Mouse (Mus musculus): Measurements from ENCODE around the gene Mrpl11. TPM values are rescaled to one million over a fixed set of nuclear protein-coding genes. Genes with fewer than 3 reads are reported as not detected.
"Not testable (repeated sequence)": the region's sequence is repeated elsewhere in the genome, so short reads cannot be mapped to it uniquely, and the experiment has no call there.

Gene Mrpl11
- polyA plus RNA-seq, 1 experiment from 2014 or later = 97.3 TPM

DNA sequence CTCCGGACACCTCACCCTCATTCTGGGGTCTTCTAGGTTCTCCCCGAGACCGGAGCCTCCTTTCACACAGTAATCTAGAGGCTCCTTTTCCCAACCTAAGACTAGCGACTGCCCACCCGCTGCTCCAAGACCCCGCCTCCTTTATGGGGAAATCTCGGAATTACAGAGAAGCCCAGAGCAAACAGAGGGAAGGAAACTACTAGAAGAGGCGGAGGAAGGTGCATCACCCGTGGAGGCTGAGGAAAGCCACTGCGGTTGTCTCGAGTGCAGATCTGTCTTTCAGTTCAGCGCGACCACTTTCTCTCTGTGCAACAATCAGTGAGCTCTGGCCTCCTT lies 18.7 kb upstream of the Mrpl11 start:
- H3K4me3 ChIP-seq (replicated peaks) = peak overlapping the region; percentile 79
- peak; percentile 68 for ATAC-seq (ENCODE audit: low FRiP score)
- 0 out of 2 replicates have a peak, but pooled peaks cover 3% of the 10 kb centered on the region for H3K27me3 ChIP-seq (replicated peaks)
- 6% methylated on average over 13 of the region's 13 CpGs for WGBS
- H3K36me3 ChIP-seq = no peaks in the 10 kb centered on the region
- H3K4me2 ChIP-seq = peak overlapping the region; percentile 82
- peak overlapping the region; percentile 85 for H3K27ac ChIP-seq (replicated peaks)
- H3K9me3 ChIP-seq (replicated peaks) = no peaks in the 10 kb centered on the region
- H3K9ac ChIP-seq (replicated peaks) = peak overlapping the region; percentile 89
- peaks cover 20% of the 10 kb centered on the region for H3K4me1 ChIP-seq

DNA sequence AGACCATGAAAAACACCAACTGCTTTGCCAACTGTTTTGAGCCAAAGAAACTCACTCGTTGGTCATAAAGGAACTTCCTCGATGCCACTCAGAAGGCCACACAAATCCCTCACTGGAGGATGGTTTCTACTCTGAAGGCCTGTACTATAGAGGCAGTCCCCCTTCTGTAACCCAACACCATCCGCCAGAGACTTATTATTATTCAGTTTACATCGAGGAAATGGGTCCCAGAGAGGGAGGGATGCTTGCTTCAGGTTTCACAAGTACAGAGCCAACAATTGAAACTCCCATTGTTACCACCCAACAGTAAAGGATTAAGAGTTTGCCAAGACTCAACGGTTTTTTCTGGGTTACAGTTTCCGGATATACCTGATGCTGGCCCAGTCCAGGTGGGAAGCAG lies 16.4 kb upstream of the Mrpl11 start:
- 34% methylated on average over 6 of the region's 6 CpGs for WGBS
- H3K4me3 ChIP-seq (replicated peaks) = no peak overlapping the region
- no peak overlapping the region for H3K27ac ChIP-seq (replicated peaks)
- ATAC-seq (ENCODE audit: low FRiP score) = no peak
- H3K4me1 ChIP-seq = peaks cover 20% of the 10 kb centered on the region
- H3K9me3 ChIP-seq (replicated peaks) = no peaks in the 10 kb centered on the region
- H3K27me3 ChIP-seq (replicated peaks) = 0 out of 2 replicates have a peak, but pooled peaks cover 3% of the 10 kb centered on the region
- no peak overlapping the region for H3K9ac ChIP-seq (replicated peaks)
- no peak overlapping the region for H3K4me2 ChIP-seq
- no peaks in the 10 kb centered on the region for H3K36me3 ChIP-seq

DNA sequence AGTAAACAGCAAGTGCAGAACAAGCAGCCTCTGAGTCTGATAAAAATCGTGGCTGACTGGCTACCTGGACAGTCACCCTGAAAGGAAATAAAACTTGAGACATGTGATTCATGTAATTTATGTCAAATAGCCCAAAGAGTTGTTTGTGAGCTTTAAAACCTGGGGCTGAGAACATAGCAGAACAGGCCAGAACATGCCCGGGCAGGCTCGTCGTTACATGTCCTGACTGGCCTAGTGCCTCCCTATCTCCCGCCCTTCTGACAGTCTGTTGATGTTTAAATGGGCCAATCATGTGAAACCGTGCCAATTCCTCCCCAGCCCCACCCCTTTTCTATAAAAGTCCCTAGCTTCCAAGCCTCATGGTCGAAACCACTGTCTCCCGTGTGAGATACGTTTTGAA lies 13.3 kb upstream of the Mrpl11 start:
- not testable (repeated sequence) for H3K4me3 ChIP-seq (replicated peaks); H3K27ac ChIP-seq (replicated peaks); H3K4me1 ChIP-seq; H3K9me3 ChIP-seq (replicated peaks); H3K9ac ChIP-seq (replicated peaks); H3K4me2 ChIP-seq; H3K27me3 ChIP-seq (replicated peaks); ATAC-seq (ENCODE audit: low FRiP score); H3K36me3 ChIP-seq
- WGBS = 82% methylated on average over 9 of the region's 9 CpGs

DNA sequence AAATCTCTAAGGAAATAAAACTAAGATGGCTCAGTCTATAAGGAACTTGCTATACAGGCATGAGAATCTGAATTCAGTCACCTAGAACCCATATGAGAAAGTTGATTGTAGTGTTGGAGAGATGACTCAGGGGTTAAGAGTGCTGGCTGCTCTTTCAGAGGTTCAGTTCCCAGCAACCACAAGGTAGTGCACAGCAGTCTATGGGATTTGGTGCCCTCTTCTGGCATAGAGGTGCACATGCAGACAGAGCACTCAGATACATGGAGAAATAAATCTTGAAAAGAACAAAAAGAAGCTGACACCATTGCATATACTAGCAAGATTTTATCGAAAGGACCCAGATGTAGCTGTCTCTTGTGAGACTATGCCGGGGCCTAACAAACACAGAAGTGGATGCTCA lies 6.3 kb downstream of the Mrpl11 start:
- H3K9me3 ChIP-seq (replicated peaks) = no peaks in the 10 kb centered on the region
- 90% methylated on average over 2 of the region's 2 CpGs for WGBS
- peaks cover 32% of the 10 kb centered on the region for H3K36me3 ChIP-seq
- ATAC-seq (ENCODE audit: low FRiP score) = no peak
- H3K9ac ChIP-seq (replicated peaks) = no peak overlapping the region
- H3K4me1 ChIP-seq = peaks cover 3% of the 10 kb centered on the region
- H3K4me2 ChIP-seq = no peak overlapping the region
- no peak overlapping the region for H3K4me3 ChIP-seq (replicated peaks)
- no peaks in the 10 kb centered on the region for H3K27me3 ChIP-seq (replicated peaks)
- H3K27ac ChIP-seq (replicated peaks) = no peak overlapping the region

DNA sequence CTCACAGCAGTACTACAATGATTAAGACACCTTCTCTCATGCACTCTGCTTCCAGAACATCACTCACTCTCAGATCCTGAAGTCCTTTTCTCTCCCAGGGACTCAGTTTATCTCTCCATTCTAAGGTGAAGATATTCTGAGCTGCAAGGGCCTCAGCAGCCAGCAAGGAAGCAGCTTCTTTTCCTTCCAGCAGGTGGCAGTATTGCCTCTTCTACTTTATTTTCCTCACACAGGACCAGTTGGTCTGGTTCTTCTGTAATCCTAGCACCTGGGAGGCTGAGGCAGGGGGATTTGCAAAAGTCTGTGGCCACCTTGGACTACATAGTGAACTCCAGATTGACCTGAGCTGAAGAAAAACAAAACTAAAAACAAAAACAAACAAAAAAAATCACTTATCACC lies 19.8 kb downstream of the Mrpl11 start:
- no peaks in the 10 kb centered on the region for H3K4me1 ChIP-seq
- no peak overlapping the region for H3K4me2 ChIP-seq
- no peaks in the 10 kb centered on the region for H3K9me3 ChIP-seq (replicated peaks)
- H3K27ac ChIP-seq (replicated peaks) = no peak overlapping the region
- 0 out of 2 replicates have a peak, but pooled peaks cover 7% of the 10 kb centered on the region for H3K36me3 ChIP-seq
- no peak for ATAC-seq (ENCODE audit: low FRiP score)
- H3K4me3 ChIP-seq (replicated peaks) = no peak overlapping the region
- H3K9ac ChIP-seq (replicated peaks) = no peak overlapping the region
- peaks cover 41% of the 10 kb centered on the region for H3K27me3 ChIP-seq (replicated peaks)

DNA sequence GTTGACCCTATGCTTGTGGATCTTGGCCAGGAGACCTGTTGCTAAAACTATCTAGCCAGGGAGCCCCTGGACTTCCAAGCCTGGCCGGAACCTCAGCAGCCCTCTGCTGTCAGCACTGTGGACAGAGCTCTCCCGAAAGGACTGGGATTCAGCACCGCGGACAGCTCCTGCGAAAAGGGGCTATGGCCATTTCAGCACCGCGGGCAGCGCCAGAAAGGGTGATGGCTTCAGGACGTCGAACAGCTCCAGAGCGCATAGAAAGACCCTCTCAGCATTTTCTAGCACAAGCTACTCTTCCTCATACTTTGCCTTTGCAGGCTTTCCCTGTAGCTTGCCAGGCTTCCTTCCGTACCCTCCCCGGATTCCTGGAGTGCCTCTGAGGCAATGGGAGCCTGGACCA lies 27.1 kb downstream of the Mrpl11 start:
- Histone ChIP-seq H3K27ac (replicated peaks) (peak overlapping the region; percentile 75; the same call in 1 of the 2 replicates), H3K9me3 (replicated peaks) (no peaks in the 10 kb centered on the region), H3K9ac (replicated peaks) (peak overlapping the region; percentile 63), H3K27me3 (replicated peaks) (peaks cover 62% of the 10 kb centered on the region), H3K36me3 (0 out of 2 replicates have a peak, but pooled peaks cover 7% of the 10 kb centered on the region), H3K4me2 (peak overlapping the region; percentile 76), H3K4me1 (peaks cover 44% of the 10 kb centered on the region), H3K4me3 (replicated peaks) (peak overlapping the region; percentile 52)
- 4% methylated on average over 13 of the region's 13 CpGs for WGBS
- no peak for ATAC-seq (ENCODE audit: low FRiP score)

DNA sequence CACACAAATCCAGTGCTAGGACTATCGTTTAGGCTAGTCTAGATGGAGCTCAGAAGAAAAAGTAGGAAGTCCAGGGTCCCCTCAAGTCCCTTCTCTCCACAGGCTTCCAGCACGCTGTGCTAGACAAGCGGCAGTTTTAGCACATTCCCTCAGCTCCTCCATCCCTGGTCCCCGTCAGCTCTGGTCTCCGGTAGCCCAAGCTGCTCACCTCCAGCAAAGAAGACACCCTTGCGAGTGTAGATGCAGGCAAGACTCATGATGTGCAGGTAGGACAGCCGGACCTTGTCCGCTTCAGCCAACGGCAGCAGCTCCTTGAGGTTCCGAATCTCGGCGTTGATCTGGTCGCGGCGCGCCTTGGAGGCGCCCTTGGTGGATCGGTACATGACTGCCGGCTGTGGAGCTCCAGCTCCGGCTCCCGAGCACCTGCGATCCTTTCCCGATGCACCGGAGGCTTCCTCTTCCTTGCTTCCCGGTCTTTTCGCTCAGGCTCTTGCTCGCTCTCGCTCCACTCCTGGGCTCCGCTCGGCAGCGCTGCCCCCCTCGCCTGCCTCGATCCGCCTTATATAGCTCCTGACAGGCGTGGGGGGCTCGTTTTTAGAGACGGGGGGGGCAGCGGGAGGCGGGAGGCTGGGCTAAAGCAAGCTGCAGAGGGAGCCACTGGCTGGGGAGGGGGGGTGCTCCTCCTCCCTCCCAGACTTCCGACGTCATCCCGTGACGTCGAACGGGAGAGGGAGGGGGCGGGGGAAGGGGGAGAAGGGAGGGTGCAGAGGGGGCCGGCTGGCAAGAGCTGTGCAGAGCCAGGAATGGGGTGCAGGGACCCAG lies 27.7 kb downstream of the Mrpl11 start:
- peak overlapping the region; percentile 52 for H3K4me3 ChIP-seq (replicated peaks)

DNA sequence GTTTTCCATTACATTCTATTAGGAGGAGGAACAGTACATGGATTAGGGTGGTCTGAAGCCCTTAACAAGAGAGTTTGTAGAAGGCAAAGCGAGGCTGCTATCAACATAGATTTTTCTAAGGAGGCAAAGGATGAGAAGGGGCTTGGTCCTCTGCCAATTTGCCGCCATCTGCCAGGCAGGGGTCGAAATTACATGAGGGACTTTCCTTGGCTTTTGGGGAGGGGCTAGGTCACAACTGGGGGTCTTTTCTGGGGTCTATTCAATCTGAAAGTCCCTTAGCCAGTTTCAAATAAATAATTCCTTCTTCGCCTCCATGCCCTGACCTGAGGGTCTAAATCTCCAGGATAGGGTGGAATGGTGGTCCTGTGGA lies 28.3 kb downstream of the Mrpl11 start, which contains the start of gene Npas4:
Gene Npas4, minus strand, starts transcription at position 61 of the 370 bp plus-strand sequence.
- Histone ChIP-seq H3K4me3 (replicated peaks) (peak within 1 kb of the TSS; percentile 52), H3K27me3 (replicated peaks) (peaks cover 53% of the 10 kb centered on the region), H3K4me2 (peak within 1 kb of the TSS; percentile 76), H3K36me3 (0 out of 2 replicates have a peak, but pooled peaks cover 7% of the 10 kb centered on the region), H3K9me3 (replicated peaks) (no peaks in the 10 kb centered on the region), H3K9ac (replicated peaks) (peak within 1 kb of the TSS; percentile 63), H3K4me1 (peaks cover 55% of the 10 kb centered on the region), H3K27ac (replicated peaks) (peak within 1 kb of the TSS; percentile 75)
- WGBS = 16% methylated on average over 4 of the region's 4 CpGs
- peak; percentile 4; the same call in 1 of the 2 replicates for ATAC-seq (ENCODE audit: low FRiP score)

More for the DNA sequence above, 27.7 kb downstream of the Mrpl11 start:
- peaks cover 50% of the 10 kb centered on the region for H3K4me1 ChIP-seq
- H3K4me2 ChIP-seq = peak overlapping the region; percentile 76
- H3K36me3 ChIP-seq = 0 out of 2 replicates have a peak, but pooled peaks cover 7% of the 10 kb centered on the region
- peak overlapping the region; percentile 63 for H3K9ac ChIP-seq (replicated peaks)
- no peaks in the 10 kb centered on the region for H3K9me3 ChIP-seq (replicated peaks)
- 10% methylated on average over 45 of the region's 47 CpGs for WGBS
- H3K27me3 ChIP-seq (replicated peaks) = peaks cover 56% of the 10 kb centered on the region
- ATAC-seq (ENCODE audit: low FRiP score) = peak; percentile 84
- peak overlapping the region; percentile 75 for H3K27ac ChIP-seq (replicated peaks)

DNA sequence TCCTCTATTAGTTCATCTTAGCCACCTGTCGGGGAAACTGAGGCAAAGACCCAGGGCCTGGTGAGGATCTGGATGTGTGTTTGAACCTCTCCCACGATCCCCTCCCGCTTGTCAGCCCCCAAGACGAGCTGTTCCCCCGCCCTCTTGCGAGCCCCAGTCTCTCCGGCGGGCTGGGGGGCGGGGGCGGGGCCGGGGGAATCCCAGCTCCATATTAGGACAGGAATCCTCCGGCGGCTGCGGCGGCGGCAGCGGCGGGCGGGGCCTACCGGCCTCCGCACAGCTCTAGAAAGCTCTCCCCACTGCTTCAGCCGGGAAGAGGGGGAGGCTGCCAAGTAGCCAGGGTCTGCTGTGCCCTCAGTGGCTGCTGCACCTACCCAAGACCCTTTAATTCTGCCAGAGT lies 28.8 kb downstream of the Mrpl11 start:
- Histone ChIP-seq H3K27ac (replicated peaks) (peak overlapping the region; percentile 75; the same call in 1 of the 2 replicates), H3K9ac (replicated peaks) (peak overlapping the region; percentile 31; the same call in 1 of the 2 replicates), H3K4me3 (replicated peaks) (peak overlapping the region; percentile 52), H3K36me3 (0 out of 2 replicates have a peak, but pooled peaks cover 7% of the 10 kb centered on the region), H3K27me3 (replicated peaks) (peaks cover 49% of the 10 kb centered on the region), H3K4me1 (peaks cover 55% of the 10 kb centered on the region), H3K4me2 (peak overlapping the region; percentile 76), H3K9me3 (replicated peaks) (no peaks in the 10 kb centered on the region)
- WGBS = 3% methylated on average over 12 of the region's 22 CpGs
- ATAC-seq (ENCODE audit: low FRiP score) = peak; percentile 21; the same call in 1 of the 2 replicates

DNA sequence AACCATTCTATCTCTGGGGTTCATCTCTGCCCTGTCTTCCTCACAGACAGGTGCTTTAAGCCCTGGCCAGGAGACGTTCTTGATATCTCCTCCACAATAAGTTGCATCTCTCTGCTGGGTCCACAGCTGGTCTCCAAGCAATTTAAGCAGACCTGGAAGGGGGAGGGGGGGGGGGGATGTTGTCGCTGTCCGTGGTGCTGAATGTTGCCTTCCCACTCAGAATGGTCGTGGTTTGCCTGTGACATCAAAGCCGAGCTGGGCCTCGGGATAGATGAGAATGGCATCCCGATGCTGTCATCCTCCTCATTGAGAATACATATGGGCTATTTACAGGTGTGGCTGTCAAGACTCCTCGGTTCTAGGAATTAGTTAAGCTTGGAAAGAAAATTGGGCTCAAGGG lies 30.4 kb downstream of the Mrpl11 start:
- Histone ChIP-seq H3K4me3 (replicated peaks) (no peak overlapping the region), H3K9ac (replicated peaks) (no peak overlapping the region), H3K36me3 (no peaks in the 10 kb centered on the region), H3K9me3 (replicated peaks) (no peaks in the 10 kb centered on the region), H3K4me1 (peaks cover 59% of the 10 kb centered on the region), H3K27me3 (replicated peaks) (peaks cover 35% of the 10 kb centered on the region), H3K27ac (replicated peaks) (no peak overlapping the region), H3K4me2 (no peak overlapping the region)
- WGBS = 17% methylated on average over 8 of the region's 8 CpGs
- ATAC-seq (ENCODE audit: low FRiP score) = no peak

DNA sequence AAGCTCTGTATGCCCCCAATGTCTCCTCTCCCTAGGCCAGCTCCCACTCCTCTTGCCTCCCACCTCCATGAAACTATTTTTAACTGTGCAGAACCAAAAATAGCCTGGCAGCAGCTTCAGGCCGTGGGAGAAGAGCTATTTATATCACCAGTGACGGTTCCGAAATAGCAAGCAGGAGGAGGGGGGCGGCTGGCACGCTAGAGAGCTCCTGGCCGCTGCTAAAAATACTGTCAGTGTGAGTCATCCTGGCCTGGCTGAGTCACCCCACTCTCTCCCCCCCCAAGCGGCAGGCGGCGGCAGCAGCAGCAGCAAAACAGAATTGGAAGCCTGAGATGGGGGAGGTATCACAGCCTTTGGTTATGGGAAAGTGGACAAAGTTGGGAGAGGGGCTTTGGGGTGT lies 31.0 kb downstream of the Mrpl11 start:
- no peaks in the 10 kb centered on the region for H3K36me3 ChIP-seq
- no peaks in the 10 kb centered on the region for H3K9me3 ChIP-seq (replicated peaks)
- 3% methylated on average over 9 of the region's 9 CpGs for WGBS
- ATAC-seq (ENCODE audit: low FRiP score) = no peak
- H3K27ac ChIP-seq (replicated peaks) = no peak overlapping the region
- peaks cover 30% of the 10 kb centered on the region for H3K27me3 ChIP-seq (replicated peaks)
- no peak overlapping the region for H3K4me3 ChIP-seq (replicated peaks)
- H3K4me1 ChIP-seq = peaks cover 64% of the 10 kb centered on the region
- peak overlapping the region; percentile 9; the same call in 1 of the 2 replicates for H3K4me2 ChIP-seq
- H3K9ac ChIP-seq (replicated peaks) = no peak overlapping the region

DNA sequence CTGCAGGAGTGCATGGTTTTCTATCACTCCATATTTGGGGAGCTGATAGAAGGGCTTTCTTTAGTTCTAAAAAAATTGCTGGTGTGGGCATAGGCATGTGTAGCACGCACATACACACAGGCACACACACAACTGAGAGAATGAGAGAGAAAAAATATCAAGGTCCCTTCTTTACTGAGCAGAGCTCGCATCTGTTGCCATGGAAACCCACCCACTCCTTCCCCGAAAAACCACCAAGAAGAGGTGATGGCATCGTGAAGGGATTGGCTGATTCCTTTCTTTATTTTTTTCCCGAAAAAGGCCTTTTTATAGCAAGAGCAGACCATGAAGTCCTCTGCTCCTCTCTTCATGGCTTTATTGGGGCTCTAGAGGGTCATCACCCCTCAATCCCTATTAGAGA lies 32.1 kb downstream of the Mrpl11 start:
- Histone ChIP-seq H3K4me1 (peaks cover 64% of the 10 kb centered on the region), H3K4me2 (no peak overlapping the region), H3K27me3 (replicated peaks) (peaks cover 25% of the 10 kb centered on the region), H3K9me3 (replicated peaks) (no peaks in the 10 kb centered on the region), H3K4me3 (replicated peaks) (no peak overlapping the region), H3K9ac (replicated peaks) (no peak overlapping the region), H3K36me3 (no peaks in the 10 kb centered on the region), H3K27ac (replicated peaks) (peak overlapping the region; percentile 45)
- no peak for ATAC-seq (ENCODE audit: low FRiP score)
- 32% methylated on average over 5 of the region's 5 CpGs for WGBS
